In the genomic region with DNA sequence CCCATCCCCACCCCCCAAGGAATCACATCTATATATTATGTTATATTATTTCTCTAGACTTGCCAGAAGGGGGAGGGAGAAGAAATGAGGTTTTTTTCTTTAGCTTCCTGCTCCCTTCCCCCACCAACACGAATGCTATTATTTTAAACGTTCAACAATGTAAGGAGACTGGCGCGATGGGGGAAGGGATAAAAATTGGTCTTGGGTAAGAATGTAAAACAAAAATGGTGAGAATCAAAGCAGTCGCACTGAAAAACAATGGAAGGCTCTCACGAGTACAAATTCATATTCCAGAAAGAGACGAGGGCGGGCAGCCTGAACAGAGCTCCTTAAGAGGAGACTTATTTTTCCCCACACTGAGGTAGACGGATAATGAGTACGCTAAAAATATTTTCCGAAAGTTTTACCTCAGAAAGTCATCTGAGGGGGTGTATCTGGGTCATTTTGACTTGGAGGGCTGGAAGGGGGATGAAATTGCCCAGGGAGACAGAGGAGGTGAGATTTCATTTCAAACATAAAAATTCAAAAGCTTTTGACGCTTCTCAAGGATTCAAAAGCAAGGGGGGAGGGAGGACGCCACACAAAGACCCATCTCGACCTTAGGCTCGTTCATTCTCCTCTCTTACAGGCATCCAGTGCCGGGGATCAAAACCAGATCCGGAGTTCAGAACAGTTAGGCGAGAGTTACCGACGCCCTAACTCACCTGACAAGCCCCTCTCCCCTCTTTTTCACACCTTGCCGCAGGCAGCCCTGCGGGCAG, we compare ENCODE assay signal across 8 mouse cellular contexts. TPM values are rescaled to one million over a fixed set of nuclear protein-coding genes. Genes with fewer than 3 reads are reported as not detected.
DNase-seq lines count a peak whose midpoint lies in the region; ATAC-seq and TF ChIP-seq lines count a peak whose summit lies in the region.

No protein-coding gene starts in this region.

- no peak for ATAC-seq in heart, embryonic 16.5 days (replicated peaks; ENCODE audit: extremely low read depth, insufficient read depth, low FRiP score)
- ATAC-seq in midbrain, postnatal 0 days (ENCODE audit: low FRiP score): no peak

- H3K27me3 ChIP-seq in heart, embryonic 16.5 days (ENCODE audit: control insufficient read depth, insufficient read depth, low read length): no peaks in the 10 kb centered on the region
- H3K27me3 ChIP-seq in limb, embryonic 10.5 days (ENCODE audit: low read depth, poor library complexity, severe bottlenecking): no peaks in the 10 kb centered on the region
- no peaks in the 10 kb centered on the region for H3K27me3 ChIP-seq in midbrain, postnatal 0 days (ENCODE audit: insufficient read depth, low read length)

- no peak for TF ChIP-seq POLR2A in cortical plate, adult 2 months (IDR thresholded peaks at IDR 0.05; ENCODE audit: extremely low read depth, insufficient read depth, low read length)

- H3K27ac ChIP-seq in cortical plate, adult 2 months (ENCODE audit: insufficient read depth, low read length): peak overlapping the region; percentile 77
- H3K27ac ChIP-seq in heart, embryonic 16.5 days (ENCODE audit: low read length): peak overlapping the region; percentile 91
- peak overlapping the region; percentile 100 for H3K27ac ChIP-seq in limb, embryonic 10.5 days
- peak overlapping the region; percentile 99 for H3K27ac ChIP-seq in midbrain, postnatal 0 days (ENCODE audit: low read depth, low read length)

- H3K9me3 ChIP-seq in heart, embryonic 16.5 days (replicated peaks; ENCODE audit: control insufficient read depth, low read length): no peaks in the 10 kb centered on the region
- H3K9me3 ChIP-seq in limb, embryonic 10.5 days (replicated peaks): no peaks in the 10 kb centered on the region
- H3K9me3 ChIP-seq in midbrain, postnatal 0 days (ENCODE audit: low read length): no peaks in the 10 kb centered on the region

- TF ChIP-seq CTCF in cortical plate, adult 2 months (IDR thresholded peaks at IDR 0.05; ENCODE audit: extremely low read depth, insufficient read depth, low read length): no peak
- TF ChIP-seq CTCF in midbrain, postnatal 0 days (IDR thresholded peaks at IDR 0.05): peak; percentile 7; the same call in 1 of the 2 replicates

- peak; percentile 9 to 60 for DNase-seq in heart, adult 18-20 months
- DNase-seq in heart, postnatal 4 days: no peak
- peak; percentile 69 for DNase-seq in CD4-positive, CD25-positive, alpha-beta regulatory T cell, adult 2 months (ENCODE audit: low read depth, low spot score)
- DNase-seq in limb, embryonic 10.5 days (ENCODE audit: low spot score): peak; percentile 58
- DNase-seq in midbrain, postnatal 0 days (ENCODE audit: low spot score): peak; percentile 52
- DNase-seq in yolk sac, embryonic 10.5 days (ENCODE audit: low spot score): no peak

- H3K4me2 ChIP-seq in heart, embryonic 16.5 days (ENCODE audit: low read depth, low read length): peak overlapping the region; percentile 93
- H3K4me2 ChIP-seq in midbrain, postnatal 0 days (ENCODE audit: low read depth, low read length, poor library complexity, severe bottlenecking): peak overlapping the region; percentile 88

- H3K4me1 ChIP-seq in cortical plate, adult 2 months (ENCODE audit: control insufficient read depth, insufficient read depth, low read length): peaks cover 16% of the 10 kb centered on the region
- H3K4me1 ChIP-seq in heart, embryonic 16.5 days (ENCODE audit: control insufficient read depth, insufficient read depth, low read length): peaks cover 44% of the 10 kb centered on the region
- peaks cover 70% of the 10 kb centered on the region for H3K4me1 ChIP-seq in limb, embryonic 10.5 days
- H3K4me1 ChIP-seq in midbrain, postnatal 0 days (ENCODE audit: insufficient read depth, low read length): peaks cover 18% of the 10 kb centered on the region

- H3K4me3 ChIP-seq in cortical plate, adult 2 months (ENCODE audit: insufficient read depth, low read length): peak overlapping the region; percentile 88
- peak overlapping the region; percentile 94 for H3K4me3 ChIP-seq in heart, embryonic 16.5 days (ENCODE audit: low read length)
- peak overlapping the region; percentile 98 for H3K4me3 ChIP-seq in limb, embryonic 10.5 days
- peak overlapping the region; percentile 89 for H3K4me3 ChIP-seq in midbrain, postnatal 0 days (ENCODE audit: low read depth, low read length)

- H3K36me3 ChIP-seq in heart, embryonic 16.5 days (ENCODE audit: control insufficient read depth, insufficient read depth): peaks cover 1% of the 10 kb centered on the region; the same call in 1 of the 2 replicates
- H3K36me3 ChIP-seq in limb, embryonic 10.5 days: peaks cover 36% of the 10 kb centered on the region
- H3K36me3 ChIP-seq in midbrain, postnatal 0 days (ENCODE audit: insufficient read depth, low read length): peaks cover 17% of the 10 kb centered on the region

- peak overlapping the region; percentile 98 for H3K9ac ChIP-seq in heart, embryonic 16.5 days (ENCODE audit: low read length)
- H3K9ac ChIP-seq in midbrain, postnatal 0 days (replicated peaks; ENCODE audit: low read length, poor library complexity, severe bottlenecking): peak overlapping the region; percentile 50

- under 1% methylated on average over 22 of the region's 22 CpGs for WGBS in heart, embryonic 16.5 days
- under 1% methylated on average over 22 of the region's 22 CpGs for WGBS in limb, embryonic 10.5 days
- WGBS in midbrain, postnatal 0 days: under 1% methylated on average over 22 of the region's 22 CpGs

RNA-seq across cellular contexts. Expression of gene Chd3, which starts 2.2 kb away (rescaled TPM):
- 10 to 100 TPM; 16.2 to 26.3 TPM for total RNA-seq in heart, adult 18-20 months (2021)
- 10 to 100 TPM; 75.3 to 76.7 TPM for total RNA-seq in heart, postnatal 4 days (2021)
- polyA plus RNA-seq in cortical plate, adult 2 months (2012; rRNA removed): 242 and 274 TPM in 2 replicates
- 13.3 and 19.8 TPM in 2 replicates for polyA plus RNA-seq in heart, embryonic 16.5 days (2015; fragmentation: Nextera tagmentation; extraction: Ambion mirVana)
- polyA plus RNA-seq in limb, embryonic 10.5 days (2016; fragmentation: Nextera tagmentation; extraction: Ambion mirVana): 35.1 and 70.5 TPM in 2 replicates
- 284 and 298 TPM in 2 replicates for total RNA-seq in midbrain, postnatal 0 days (2014; rRNA removed)
- polyA plus RNA-seq in midbrain, postnatal 0 days (2015; fragmentation: Nextera tagmentation; extraction: Ambion mirVana): 51.6 and 58.9 TPM in 2 replicates

RNA-seq across cellular contexts. Expression of gene Rnf227, which starts 26.8 kb away (rescaled TPM):
- under 1 TPM; 0.41 to 0.57 TPM for total RNA-seq in heart, adult 18-20 months (2021)
- 1 to 10 TPM; 2.4 to 3.1 TPM for total RNA-seq in heart, postnatal 4 days (2021)
- 142 and 144 TPM in 2 replicates for polyA plus RNA-seq in cortical plate, adult 2 months (2012; rRNA removed)
- 6.5 TPM in 2 replicates for polyA plus RNA-seq in heart, embryonic 16.5 days (2015; fragmentation: Nextera tagmentation; extraction: Ambion mirVana)
- 14.2 and 20.6 TPM in 2 replicates for polyA plus RNA-seq in limb, embryonic 10.5 days (2016; fragmentation: Nextera tagmentation; extraction: Ambion mirVana)
- 245 and 310 TPM in 2 replicates for total RNA-seq in midbrain, postnatal 0 days (2014; rRNA removed)
- polyA plus RNA-seq in midbrain, postnatal 0 days (2015; fragmentation: Nextera tagmentation; extraction: Ambion mirVana): 382 and 383 TPM in 2 replicates

RNA-seq across cellular contexts. Expression of gene Naa38, which starts 28.3 kb away (rescaled TPM):
- 100 to 1,000 TPM; 112 to 118 TPM for total RNA-seq in heart, adult 18-20 months (2021)
- total RNA-seq in heart, postnatal 4 days (2021): 100 to 1,000 TPM in 1 of 2 experiments, 10 to 100 TPM in 1; 92.3 to 101 TPM
- 215 and 222 TPM in 2 replicates for polyA plus RNA-seq in cortical plate, adult 2 months (2012; rRNA removed)
- 134 and 135 TPM in 2 replicates for polyA plus RNA-seq in heart, embryonic 16.5 days (2015; fragmentation: Nextera tagmentation; extraction: Ambion mirVana)
- polyA plus RNA-seq in limb, embryonic 10.5 days (2016; fragmentation: Nextera tagmentation; extraction: Ambion mirVana): 140 and 151 TPM in 2 replicates
- 32.6 and 95.9 TPM in 2 replicates for total RNA-seq in midbrain, postnatal 0 days (2014; rRNA removed)
- 120 and 147 TPM in 2 replicates for polyA plus RNA-seq in midbrain, postnatal 0 days (2015; fragmentation: Nextera tagmentation; extraction: Ambion mirVana)

RNA-seq across cellular contexts. Expression of gene Cyb5d1, which starts 28.4 kb away (rescaled TPM):
- total RNA-seq in heart, adult 18-20 months (2021): 10 to 100 TPM; 30.2 to 32.2 TPM
- total RNA-seq in heart, postnatal 4 days (2021): 10 to 100 TPM; 21.3 to 22.1 TPM
- polyA plus RNA-seq in cortical plate, adult 2 months (2012; rRNA removed): 34.3 and 35.6 TPM in 2 replicates
- 25.4 and 27.6 TPM in 2 replicates for polyA plus RNA-seq in heart, embryonic 16.5 days (2015; fragmentation: Nextera tagmentation; extraction: Ambion mirVana)
- polyA plus RNA-seq in limb, embryonic 10.5 days (2016; fragmentation: Nextera tagmentation; extraction: Ambion mirVana): 45.2 and 51.6 TPM in 2 replicates
- total RNA-seq in midbrain, postnatal 0 days (2014; rRNA removed): 16.5 and 22.6 TPM in 2 replicates
- 18.2 and 18.8 TPM in 2 replicates for polyA plus RNA-seq in midbrain, postnatal 0 days (2015; fragmentation: Nextera tagmentation; extraction: Ambion mirVana)

RNA-seq across cellular contexts. Expression of gene Tmem88, which starts 31.0 kb away (rescaled TPM):
- 10 to 100 TPM; 10.3 to 14.3 TPM for total RNA-seq in heart, adult 18-20 months (2021)
- total RNA-seq in heart, postnatal 4 days (2021): 10 to 100 TPM; 37.1 to 38.3 TPM
- 6.5 and 6.8 TPM in 2 replicates for polyA plus RNA-seq in cortical plate, adult 2 months (2012; rRNA removed)
- polyA plus RNA-seq in heart, embryonic 16.5 days (2015; fragmentation: Nextera tagmentation; extraction: Ambion mirVana): 39.6 and 45.2 TPM in 2 replicates
- polyA plus RNA-seq in limb, embryonic 10.5 days (2016; fragmentation: Nextera tagmentation; extraction: Ambion mirVana): 23.0 and 24.7 TPM in 2 replicates
- 4.4 and 5.7 TPM in 2 replicates for total RNA-seq in midbrain, postnatal 0 days (2014; rRNA removed)
- 5.8 and 6.3 TPM in 2 replicates for polyA plus RNA-seq in midbrain, postnatal 0 days (2015; fragmentation: Nextera tagmentation; extraction: Ambion mirVana)

Comparison
In these comparisons a context has a peak if more than half of its experiments do, and no peak if none do; other contexts are left out.
1. DNase-seq: peak in heart, adult 18-20 months (2 of 2), CD4-positive, CD25-positive, alpha-beta regulatory T cell, adult 2 months (single experiment), limb, embryonic 10.5 days (single experiment) and midbrain, postnatal 0 days (single experiment); none in heart, postnatal 4 days (single experiment) and yolk sac, embryonic 10.5 days (single experiment).
2. Peak in every context shown above with its lines, with median percentiles within 50 percentile points of each other: H3K27ac ChIP-seq and H3K4me3 ChIP-seq.